Comparison of ENCODE assay signal across 8 mouse cellular contexts in genomic region chr4:134287168-134287564, GRCm38 (mm10). TPM values are rescaled to one million over a fixed set of nuclear protein-coding genes. Genes with fewer than 3 reads are reported as not detected.
DNase-seq lines count a peak whose midpoint lies in the region; ATAC-seq and TF ChIP-seq lines count a peak whose summit lies in the region.

No protein-coding gene starts in this region.

- H3K4me1 ChIP-seq in cerebellum, adult 2 months (ENCODE audit: control insufficient read depth, insufficient read depth, low read length), result no peaks in the 10 kb centered on the region
- H3K4me1 ChIP-seq in forebrain, postnatal 0 days (ENCODE audit: insufficient read depth), result peaks cover 12% of the 10 kb centered on the region; the same call in 1 of the 2 replicates
- peaks cover 2% of the 10 kb centered on the region; the same call in 1 of the 2 replicates for H3K4me1 ChIP-seq in lung, embryonic 14.5 days (ENCODE audit: insufficient read depth)

- no peaks in the 10 kb centered on the region for H3K27me3 ChIP-seq in cerebellum, adult 2 months (ENCODE audit: control insufficient read depth, insufficient read depth, low read length)
- H3K27me3 ChIP-seq in forebrain, postnatal 0 days (ENCODE audit: insufficient read depth, low read length), result no peaks in the 10 kb centered on the region
- no peaks in the 10 kb centered on the region for H3K27me3 ChIP-seq in lung, embryonic 14.5 days (ENCODE audit: insufficient read depth, low read length)

- TF ChIP-seq CTCF in cerebellum, adult 2 months (IDR thresholded peaks at IDR 0.05; ENCODE audit: borderline replicate concordance, insufficient read depth, low read depth, low read length), result 0 out of 2 replicates have a peak, but pooled peaks have one; percentile 5
- peak; percentile 63 for TF ChIP-seq CTCF in forebrain, postnatal 0 days (IDR thresholded peaks at IDR 0.05; ENCODE audit: low read depth)
- TF ChIP-seq CTCF in lung, embryonic 14.5 days (IDR thresholded peaks at IDR 0.05; ENCODE audit: low read depth), result no peak

- H3K4me2 ChIP-seq in forebrain, postnatal 0 days (ENCODE audit: low read depth), result peak overlapping the region; percentile 83
- peak overlapping the region; percentile 96 for H3K4me2 ChIP-seq in lung, embryonic 14.5 days

- H3K9ac ChIP-seq in forebrain, postnatal 0 days, result peak overlapping the region; percentile 99
- peak overlapping the region; percentile 96 for H3K9ac ChIP-seq in lung, embryonic 14.5 days

- TF ChIP-seq POLR2A in cerebellum, adult 2 months (IDR thresholded peaks at IDR 0.05; ENCODE audit: borderline replicate concordance, insufficient read depth, low read length), result peak; percentile 83

- peaks cover 10% of the 10 kb centered on the region; the same call in 1 of the 2 replicates for H3K36me3 ChIP-seq in forebrain, postnatal 0 days (ENCODE audit: insufficient read depth)
- H3K36me3 ChIP-seq in lung, embryonic 14.5 days (ENCODE audit: insufficient read depth), result peaks cover 23% of the 10 kb centered on the region

- H3K9me3 ChIP-seq in forebrain, postnatal 0 days (ENCODE audit: low read length), result no peaks in the 10 kb centered on the region
- H3K9me3 ChIP-seq in lung, embryonic 14.5 days (ENCODE audit: low read depth, low read length), result no peaks in the 10 kb centered on the region

- ATAC-seq in forebrain, postnatal 0 days, result peak; percentile 97
- ATAC-seq in lung, embryonic 14.5 days (ENCODE audit: insufficient read depth), result peak; percentile 96
- ATAC-seq in neutrophil, adult 5-6 weeks (ENCODE audit: extremely low read depth, insufficient number of reproducible peaks, low FRiP score, poor library complexity, severe bottlenecking), result peak; percentile 64

- peak; percentile 44 for DNase-seq in MEL-GATA-1-ER (ENCODE audit: extremely low read depth, low read depth)
- peak; percentile 95 to 97 for DNase-seq in cerebellum, adult 2 months
- peak; percentile 98 for DNase-seq in forebrain, postnatal 0 days
- peak; percentile 99 for DNase-seq in heart, postnatal 4 days
- DNase-seq in layer of hippocampus, adult 8-10 months (ENCODE audit: low spot score in 2 of 2), result peak; percentile 86 to 94
- peak; percentile 98 for DNase-seq in lung, embryonic 14.5 days
- DNase-seq in thymus, adult 18-20 months, result peak; percentile 86 to 90

- peak overlapping the region; percentile 96 for H3K27ac ChIP-seq in cerebellum, adult 2 months (ENCODE audit: insufficient read depth, low read length)
- peak overlapping the region; percentile 100 for H3K27ac ChIP-seq in forebrain, postnatal 0 days (ENCODE audit: low read depth, low read length)
- peak overlapping the region; percentile 99 for H3K27ac ChIP-seq in lung, embryonic 14.5 days (ENCODE audit: low read depth)

- under 1% methylated on average over 57 of the region's 59 CpGs for WGBS in cerebellum, adult 2 months
- WGBS in forebrain, postnatal 0 days, result 0% methylated on average over 36 of the region's 59 CpGs
- under 1% methylated on average over 54 of the region's 59 CpGs for WGBS in lung, embryonic 14.5 days

- H3K4me3 ChIP-seq in cerebellum, adult 2 months (replicated peaks; ENCODE audit: insufficient read depth, low read depth, low read length), result peak overlapping the region; percentile 94
- H3K4me3 ChIP-seq in forebrain, postnatal 0 days (ENCODE audit: low read depth, low read length), result peak overlapping the region; percentile 89
- peak overlapping the region; percentile 99 for H3K4me3 ChIP-seq in lung, embryonic 14.5 days (ENCODE audit: low read depth, low read length)

RNA-seq across cellular contexts. Expression of gene Pdik1l, which starts 0.5 kb away (rescaled TPM):
- polyA plus RNA-seq in cerebellum, adult 2 months (2012; rRNA removed), result 8.9 and 9.6 TPM in 2 replicates
- total RNA-seq in forebrain, postnatal 0 days (2014; rRNA removed), result 42.2 and 43.8 TPM in 2 replicates
- 21.7 and 28.9 TPM in 2 replicates for polyA plus RNA-seq in forebrain, postnatal 0 days (2015; fragmentation: Nextera tagmentation; extraction: Ambion mirVana)
- total RNA-seq in heart, postnatal 4 days (2021), result 10 to 100 TPM; 11.8 to 12.2 TPM
- total RNA-seq in layer of hippocampus, adult 8-10 months (2022), result 10 to 100 TPM; 14.1 to 20.7 (median 18.6) TPM
- 21.2 and 21.4 TPM in 2 replicates for polyA plus RNA-seq in lung, embryonic 14.5 days (2014; fragmentation: Nextera tagmentation; extraction: Ambion mirVana)
- 15.5 and 18.7 TPM in 2 replicates for total RNA-seq in neutrophil, adult 5-6 weeks (2017)

RNA-seq across cellular contexts. Expression of gene Trim63, which starts 27.8 kb away (rescaled TPM):
- 0.07 and 0.24 TPM in 2 replicates for polyA plus RNA-seq in cerebellum, adult 2 months (2012; rRNA removed)
- total RNA-seq in forebrain, postnatal 0 days (2014; rRNA removed), result 1.3 and 1.5 TPM in 2 replicates
- polyA plus RNA-seq in forebrain, postnatal 0 days (2015; fragmentation: Nextera tagmentation; extraction: Ambion mirVana), result 0.18 and 0.31 TPM in 2 replicates
- total RNA-seq in heart, postnatal 4 days (2021), result 100 to 1,000 TPM; 199 to 226 TPM
- total RNA-seq in layer of hippocampus, adult 8-10 months (2022), result not detected
- polyA plus RNA-seq in lung, embryonic 14.5 days (2014; fragmentation: Nextera tagmentation; extraction: Ambion mirVana), result 0.28 TPM in 1 of 2 replicates, not detected in the other
- total RNA-seq in neutrophil, adult 5-6 weeks (2017), result not detected in 2 replicates

RNA-seq across cellular contexts. Expression of gene Grrp1, which starts 33.3 kb away (rescaled TPM):
- 6.6 and 7.6 TPM in 2 replicates for polyA plus RNA-seq in cerebellum, adult 2 months (2012; rRNA removed)
- total RNA-seq in forebrain, postnatal 0 days (2014; rRNA removed), result 14.2 and 18.3 TPM in 2 replicates
- polyA plus RNA-seq in forebrain, postnatal 0 days (2015; fragmentation: Nextera tagmentation; extraction: Ambion mirVana), result 18.3 and 20.0 TPM in 2 replicates
- total RNA-seq in heart, postnatal 4 days (2021), result 10 to 100 TPM in 1 of 2 experiments, 1 to 10 TPM in 1; 8.9 to 10.3 TPM
- total RNA-seq in layer of hippocampus, adult 8-10 months (2022), result 1 to 10 TPM; 3.3 to 4.8 (median 3.5) TPM
- 10.2 and 11.6 TPM in 2 replicates for polyA plus RNA-seq in lung, embryonic 14.5 days (2014; fragmentation: Nextera tagmentation; extraction: Ambion mirVana)
- not detected in 2 replicates for total RNA-seq in neutrophil, adult 5-6 weeks (2017)

RNA-seq across cellular contexts. Expression of gene Gm30191, which starts 40.4 kb away (rescaled TPM):
- 1.8 and 1.9 TPM in 2 replicates for polyA plus RNA-seq in cerebellum, adult 2 months (2012; rRNA removed)
- total RNA-seq in forebrain, postnatal 0 days (2014; rRNA removed), result not detected in 2 replicates
- 0.25 TPM in 1 of 2 replicates, not detected in the other for polyA plus RNA-seq in forebrain, postnatal 0 days (2015; fragmentation: Nextera tagmentation; extraction: Ambion mirVana)
- total RNA-seq in heart, postnatal 4 days (2021), result not detected
- total RNA-seq in layer of hippocampus, adult 8-10 months (2022), result not detected
- polyA plus RNA-seq in lung, embryonic 14.5 days (2014; fragmentation: Nextera tagmentation; extraction: Ambion mirVana), result not detected in 2 replicates
- total RNA-seq in neutrophil, adult 5-6 weeks (2017), result not detected in 2 replicates

RNA-seq across cellular contexts. Expression of gene Zfp593, which starts 41.8 kb away (rescaled TPM):
- polyA plus RNA-seq in cerebellum, adult 2 months (2012; rRNA removed), result 10.7 and 11.7 TPM in 2 replicates
- 11.6 and 12.7 TPM in 2 replicates for total RNA-seq in forebrain, postnatal 0 days (2014; rRNA removed)
- polyA plus RNA-seq in forebrain, postnatal 0 days (2015; fragmentation: Nextera tagmentation; extraction: Ambion mirVana), result 13.8 and 15.0 TPM in 2 replicates
- 1 to 10 TPM; 5.8 TPM for total RNA-seq in heart, postnatal 4 days (2021)
- total RNA-seq in layer of hippocampus, adult 8-10 months (2022), result 10 to 100 TPM in 3 of 4 experiments, 1 to 10 TPM in 1; 9.7 to 11.6 (median 11.2) TPM
- 16.4 and 17.5 TPM in 2 replicates for polyA plus RNA-seq in lung, embryonic 14.5 days (2014; fragmentation: Nextera tagmentation; extraction: Ambion mirVana)
- 3.6 and 5.7 TPM in 2 replicates for total RNA-seq in neutrophil, adult 5-6 weeks (2017)

Comparison
In these comparisons a context has a peak if more than half of its experiments do, and no peak if none do; other contexts are left out.
1. Peak in every context shown above with its lines: DNase-seq, ATAC-seq, H3K4me3 ChIP-seq and H3K27ac ChIP-seq.
2. DNase-seq: peak in every context shown above with its lines; median percentile 99 in heart, postnatal 4 days; 98 in forebrain, postnatal 0 days; 98 in lung, embryonic 14.5 days; 96 in cerebellum, adult 2 months; 90 in layer of hippocampus, adult 8-10 months; 88 in thymus, adult 18-20 months; 44 in MEL-GATA-1-ER.
3. RNA of gene Trim63, which starts 27.8 kb away (total RNA-seq): 199 to 226 TPM in heart, postnatal 4 days; 1.3 to 1.5 TPM in forebrain, postnatal 0 days, not detected in neutrophil, adult 5-6 weeks and not detected in layer of hippocampus, adult 8-10 months; every median in the first group is over 10 times any median in the second.